Mouse (Mus musculus): ENCODE data around the gene Ndufaf3. TPM values are rescaled to one million over a fixed set of nuclear protein-coding genes. Genes with fewer than 3 reads are reported as not detected.

The Ndufaf3 gene
- polyA plus RNA-seq, 1 experiment from 2014 or later = 25.6 TPM

DNA sequence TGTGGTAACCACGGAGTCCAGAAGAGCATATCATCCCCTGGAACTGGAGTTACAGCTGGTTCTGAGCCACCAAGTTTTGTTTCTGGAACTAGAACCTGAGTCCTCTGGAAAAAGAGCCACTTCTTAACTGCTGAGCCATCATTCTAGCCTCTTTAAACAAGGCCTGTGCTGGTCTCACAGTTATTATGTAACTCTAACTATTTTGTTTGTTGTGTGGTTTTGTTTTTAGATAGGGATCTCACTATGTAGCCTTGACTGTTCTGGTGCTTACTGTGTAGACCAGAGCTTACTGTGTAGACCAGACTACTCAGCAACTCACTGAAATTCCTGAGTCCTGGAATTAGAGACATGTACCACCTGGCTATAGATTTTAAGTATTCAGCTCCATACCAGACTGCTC is 20.4 kb downstream of the Ndufaf3 start:
- no peak overlapping the region for H3K27ac ChIP-seq (replicated peaks)
- H3K9ac ChIP-seq = no peak overlapping the region
- WGBS (ENCODE audit: insufficient replicate concordance) = 68% methylated on average over 1 of the region's 1 CpGs
- no peaks in the 10 kb centered on the region for H3K27me3 ChIP-seq
- no peak overlapping the region for H3K4me3 ChIP-seq (replicated peaks)
- H3K4me1 ChIP-seq (replicated peaks) = peaks cover 9% of the 10 kb centered on the region; the same call in 1 of the 2 replicates
- H3K4me2 ChIP-seq = no peak overlapping the region
- peaks cover 98% of the 10 kb centered on the region for H3K36me3 ChIP-seq (replicated peaks)
- no peak for ATAC-seq (ENCODE audit: insufficient read depth)
- no peaks in the 10 kb centered on the region for H3K9me3 ChIP-seq (replicated peaks)

DNA sequence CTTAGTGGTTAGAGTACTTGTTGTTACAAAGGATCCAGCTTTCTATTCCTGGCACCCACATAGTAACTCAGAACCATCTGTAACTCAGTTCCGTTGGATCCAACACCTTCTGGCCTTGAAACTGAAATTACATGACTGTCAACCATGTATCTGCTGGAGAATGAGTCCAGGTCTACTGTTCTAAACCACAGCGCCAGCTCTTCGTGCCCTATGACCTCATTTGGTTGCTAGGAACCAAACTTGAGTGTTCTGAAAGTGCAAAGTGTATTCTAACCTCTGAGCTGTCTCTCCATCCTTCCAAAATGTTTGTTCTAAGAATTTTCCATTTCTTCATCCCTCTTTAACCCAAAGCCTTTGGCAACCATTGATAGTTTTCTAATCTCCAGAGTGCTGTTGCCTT is 21.2 kb downstream of the Ndufaf3 start:
- no peak for ATAC-seq (ENCODE audit: insufficient read depth)
- H3K27ac ChIP-seq (replicated peaks) = no peak overlapping the region
- WGBS (ENCODE audit: insufficient replicate concordance) = 91% methylated on average over 3 of the region's 3 CpGs
- no peak overlapping the region for H3K9ac ChIP-seq
- H3K36me3 ChIP-seq (replicated peaks) = peaks cover 98% of the 10 kb centered on the region
- no peaks in the 10 kb centered on the region for H3K27me3 ChIP-seq
- no peaks in the 10 kb centered on the region for H3K9me3 ChIP-seq (replicated peaks)
- H3K4me1 ChIP-seq (replicated peaks) = peaks cover 9% of the 10 kb centered on the region; the same call in 1 of the 2 replicates
- no peak overlapping the region for H3K4me3 ChIP-seq (replicated peaks)
- H3K4me2 ChIP-seq = no peak overlapping the region

DNA sequence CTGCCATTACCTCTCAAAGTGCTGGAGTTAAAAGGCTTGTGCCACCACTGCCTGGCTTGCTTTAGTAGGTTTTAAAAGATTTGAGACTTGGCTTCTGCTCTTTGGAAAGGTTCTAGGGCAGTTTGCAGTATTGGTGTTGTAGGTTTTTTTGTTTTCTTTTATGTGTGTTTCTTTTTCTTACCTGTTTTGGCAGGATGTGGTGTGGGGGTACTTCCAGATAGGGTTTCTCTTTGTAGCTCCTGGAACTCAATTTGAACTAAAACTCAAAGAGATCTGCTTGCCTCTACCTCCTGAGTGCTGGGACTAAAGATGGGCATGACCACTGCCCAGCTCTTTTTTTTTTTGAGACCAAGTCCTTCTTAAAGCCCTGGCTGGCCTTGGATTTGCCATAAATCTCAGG is 26.4 kb downstream of the Ndufaf3 start:
- no peaks in the 10 kb centered on the region for H3K27me3 ChIP-seq
- H3K4me2 ChIP-seq = no peak overlapping the region
- no peaks in the 10 kb centered on the region for H3K9me3 ChIP-seq (replicated peaks)
- no peak for ATAC-seq (ENCODE audit: insufficient read depth)
- H3K4me1 ChIP-seq (replicated peaks) = no peaks in the 10 kb centered on the region
- H3K36me3 ChIP-seq (replicated peaks) = peaks cover 92% of the 10 kb centered on the region
- H3K27ac ChIP-seq (replicated peaks) = no peak overlapping the region
- H3K9ac ChIP-seq = no peak overlapping the region
- H3K4me3 ChIP-seq (replicated peaks) = no peak overlapping the region

DNA sequence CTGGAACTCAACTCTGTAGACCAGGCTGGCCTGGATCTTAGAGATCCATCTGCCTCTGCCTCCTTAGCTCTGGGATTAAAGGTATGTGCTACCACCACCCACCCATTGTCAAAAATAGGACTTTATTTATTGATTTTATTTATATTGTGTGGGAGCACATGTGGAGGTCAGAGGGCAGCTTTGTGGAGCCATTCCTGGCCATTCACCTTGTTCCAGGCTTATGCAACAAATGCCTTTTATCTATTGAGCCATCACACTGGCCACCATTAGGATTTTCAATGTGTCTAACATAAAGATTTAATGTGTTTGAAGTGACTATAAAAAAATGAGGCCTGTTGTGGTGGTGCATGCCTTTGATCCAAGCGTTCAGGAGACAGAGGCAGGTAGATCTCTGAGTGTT is 35.7 kb downstream of the Ndufaf3 start:
- no peak overlapping the region for H3K9ac ChIP-seq
- 84% methylated on average over 1 of the region's 1 CpGs for WGBS (ENCODE audit: insufficient replicate concordance)
- peaks cover 88% of the 10 kb centered on the region for H3K36me3 ChIP-seq (replicated peaks)
- no peak for ATAC-seq (ENCODE audit: insufficient read depth)
- H3K27ac ChIP-seq (replicated peaks) = no peak overlapping the region
- no peaks in the 10 kb centered on the region for H3K4me1 ChIP-seq (replicated peaks)
- no peak overlapping the region for H3K4me2 ChIP-seq
- no peaks in the 10 kb centered on the region for H3K9me3 ChIP-seq (replicated peaks)
- no peak overlapping the region for H3K4me3 ChIP-seq (replicated peaks)
- H3K27me3 ChIP-seq = no peaks in the 10 kb centered on the region

DNA sequence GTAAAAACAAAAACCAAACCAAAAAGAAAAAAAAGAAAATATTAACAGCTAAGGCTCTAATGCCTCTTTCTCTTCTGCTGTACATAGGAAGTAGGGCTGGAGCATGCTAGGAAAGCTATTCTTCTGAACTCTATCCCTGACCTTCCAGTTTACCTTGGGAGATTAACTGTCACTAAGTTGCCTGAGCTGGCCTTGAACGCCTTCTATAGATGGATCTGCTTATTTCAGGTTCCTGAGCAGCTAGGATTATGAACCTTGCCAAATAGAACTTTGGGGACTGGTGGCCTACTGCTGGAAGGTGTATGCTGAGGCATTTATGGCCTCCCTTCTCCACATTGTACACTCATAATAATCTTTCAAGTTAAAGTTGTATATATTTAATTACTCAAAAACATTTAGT is 36.3 kb downstream of the Ndufaf3 start:
- Histone ChIP-seq H3K9ac (no peak overlapping the region), H3K4me3 (replicated peaks) (no peak overlapping the region), H3K27me3 (no peaks in the 10 kb centered on the region), H3K4me1 (replicated peaks) (no peaks in the 10 kb centered on the region), H3K36me3 (replicated peaks) (peaks cover 85% of the 10 kb centered on the region), H3K4me2 (no peak overlapping the region), H3K27ac (replicated peaks) (no peak overlapping the region), H3K9me3 (replicated peaks) (no peaks in the 10 kb centered on the region)
- no peak for ATAC-seq (ENCODE audit: insufficient read depth)
- WGBS (ENCODE audit: insufficient replicate concordance) = 80% methylated on average over 1 of the region's 1 CpGs

DNA sequence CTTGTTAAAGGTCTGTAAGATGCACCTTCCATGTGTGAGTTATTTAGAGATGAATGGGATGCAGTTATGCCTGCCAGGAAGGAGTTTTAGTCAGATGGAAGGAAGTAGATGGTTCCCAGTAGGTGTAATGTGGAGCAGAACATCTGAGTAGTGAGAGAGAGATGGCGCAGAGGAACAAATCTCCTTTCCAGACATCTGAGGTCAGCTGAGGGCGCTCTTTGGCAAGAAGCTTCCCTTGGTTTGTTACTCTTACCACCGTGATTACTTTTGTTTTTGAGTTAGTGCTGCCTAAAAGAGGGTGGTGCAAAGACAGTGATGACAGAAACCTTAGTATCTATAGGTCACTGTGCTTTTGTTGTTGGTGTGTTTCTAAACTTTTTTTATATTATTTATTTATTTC is 41.8 kb downstream of the Ndufaf3 start:
- Histone ChIP-seq H3K36me3 (replicated peaks) (peaks cover 51% of the 10 kb centered on the region), H3K4me2 (no peak overlapping the region), H3K27ac (replicated peaks) (no peak overlapping the region), H3K9ac (no peak overlapping the region), H3K27me3 (no peaks in the 10 kb centered on the region), H3K4me3 (replicated peaks) (no peak overlapping the region), H3K4me1 (replicated peaks) (peaks cover 2% of the 10 kb centered on the region), H3K9me3 (replicated peaks) (no peaks in the 10 kb centered on the region)
- no peak for ATAC-seq (ENCODE audit: insufficient read depth)
- 78% methylated on average over 3 of the region's 3 CpGs for WGBS (ENCODE audit: insufficient replicate concordance)

DNA sequence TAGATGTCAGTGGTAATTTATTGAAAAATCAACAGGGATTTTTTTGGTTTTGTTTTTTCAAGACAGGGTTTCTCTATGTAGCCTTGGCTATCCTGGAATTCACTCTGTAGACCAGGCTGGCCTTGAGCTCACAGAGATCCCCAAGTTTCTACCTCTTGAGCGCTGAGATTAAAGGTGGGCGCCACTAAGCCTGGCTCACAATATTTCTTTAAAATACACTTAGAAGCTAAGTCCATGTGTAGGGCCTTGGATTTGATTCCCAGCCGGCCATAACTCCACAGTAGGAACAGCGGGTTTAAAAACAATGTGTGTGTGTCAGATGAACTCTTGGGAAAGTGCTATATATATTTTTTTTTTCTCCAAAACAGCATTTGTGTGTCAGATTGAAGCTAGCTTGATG is 43.9 kb downstream of the Ndufaf3 start:
- no peak for ATAC-seq (ENCODE audit: insufficient read depth)
- Histone ChIP-seq H3K27me3 (no peaks in the 10 kb centered on the region), H3K4me1 (replicated peaks) (peaks cover 19% of the 10 kb centered on the region), H3K9me3 (replicated peaks) (no peaks in the 10 kb centered on the region), H3K9ac (no peak overlapping the region), H3K36me3 (replicated peaks) (peaks cover 45% of the 10 kb centered on the region), H3K27ac (replicated peaks) (no peak overlapping the region), H3K4me3 (replicated peaks) (no peak overlapping the region), H3K4me2 (no peak overlapping the region)
- 95% methylated on average over 4 of the region's 4 CpGs for WGBS (ENCODE audit: insufficient replicate concordance)

DNA sequence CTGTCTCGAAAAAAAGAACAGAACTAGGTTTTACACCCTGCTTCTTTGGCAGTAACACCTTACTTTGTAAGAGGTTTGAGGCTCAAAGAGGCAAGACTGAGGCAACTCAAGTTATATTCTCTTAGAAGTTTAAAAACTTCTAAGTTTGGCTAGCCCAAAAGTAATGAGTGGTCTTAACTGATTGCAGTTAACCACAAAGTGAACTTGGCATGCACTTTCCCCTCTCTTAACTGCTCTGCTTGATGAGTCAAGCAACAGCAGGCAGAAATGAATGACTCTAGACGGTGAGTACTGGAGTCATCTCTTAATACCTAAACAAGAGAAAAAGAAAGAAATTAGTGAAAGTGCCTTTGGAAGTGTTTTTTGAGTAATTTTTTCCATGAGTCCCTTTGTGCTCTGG is 45.6 kb downstream of the Ndufaf3 start:
- no peak overlapping the region for H3K4me3 ChIP-seq (replicated peaks)
- H3K4me1 ChIP-seq (replicated peaks) = peaks cover 21% of the 10 kb centered on the region
- H3K9ac ChIP-seq = no peak overlapping the region
- no peak for ATAC-seq (ENCODE audit: insufficient read depth)
- no peaks in the 10 kb centered on the region for H3K9me3 ChIP-seq (replicated peaks)
- H3K27me3 ChIP-seq = no peaks in the 10 kb centered on the region
- H3K4me2 ChIP-seq = no peak overlapping the region
- WGBS (ENCODE audit: insufficient replicate concordance) = 51% methylated on average over 2 of the region's 2 CpGs
- no peak overlapping the region for H3K27ac ChIP-seq (replicated peaks)
- peaks cover 36% of the 10 kb centered on the region for H3K36me3 ChIP-seq (replicated peaks)

DNA sequence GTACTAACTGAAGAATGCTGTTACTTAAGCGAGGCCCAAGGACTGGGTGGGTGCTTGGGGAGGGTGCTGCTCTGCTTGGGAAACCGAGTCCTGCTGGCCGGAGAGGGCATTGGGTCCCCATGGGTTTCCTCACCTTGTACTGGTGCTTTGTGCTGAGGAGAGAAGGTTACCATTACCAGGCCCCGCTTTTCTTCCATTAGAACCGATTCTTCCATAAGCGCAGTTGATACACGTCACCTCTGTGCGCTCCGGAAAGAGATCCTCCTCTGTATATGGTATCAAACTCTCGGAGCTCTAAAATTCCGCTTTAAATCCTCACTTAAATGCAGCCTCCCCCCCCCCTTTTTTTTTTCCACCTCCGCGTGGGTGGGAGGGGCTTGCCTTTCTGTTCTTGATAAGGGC is 49.3 kb downstream of the Ndufaf3 start:
- 0% methylated on average over 13 of the region's 13 CpGs for WGBS (ENCODE audit: insufficient replicate concordance)
- Histone ChIP-seq H3K9me3 (replicated peaks) (no peaks in the 10 kb centered on the region), H3K27ac (replicated peaks) (peak overlapping the region; percentile 99), H3K27me3 (no peaks in the 10 kb centered on the region), H3K36me3 (replicated peaks) (peaks cover 44% of the 10 kb centered on the region), H3K4me3 (replicated peaks) (peak overlapping the region; percentile 99), H3K4me1 (replicated peaks) (peaks cover 42% of the 10 kb centered on the region), H3K4me2 (peak overlapping the region; percentile 98), H3K9ac (peak overlapping the region; percentile 94)
- no peak; the same call in 1 of the 2 replicates for ATAC-seq (ENCODE audit: insufficient read depth)

DNA sequence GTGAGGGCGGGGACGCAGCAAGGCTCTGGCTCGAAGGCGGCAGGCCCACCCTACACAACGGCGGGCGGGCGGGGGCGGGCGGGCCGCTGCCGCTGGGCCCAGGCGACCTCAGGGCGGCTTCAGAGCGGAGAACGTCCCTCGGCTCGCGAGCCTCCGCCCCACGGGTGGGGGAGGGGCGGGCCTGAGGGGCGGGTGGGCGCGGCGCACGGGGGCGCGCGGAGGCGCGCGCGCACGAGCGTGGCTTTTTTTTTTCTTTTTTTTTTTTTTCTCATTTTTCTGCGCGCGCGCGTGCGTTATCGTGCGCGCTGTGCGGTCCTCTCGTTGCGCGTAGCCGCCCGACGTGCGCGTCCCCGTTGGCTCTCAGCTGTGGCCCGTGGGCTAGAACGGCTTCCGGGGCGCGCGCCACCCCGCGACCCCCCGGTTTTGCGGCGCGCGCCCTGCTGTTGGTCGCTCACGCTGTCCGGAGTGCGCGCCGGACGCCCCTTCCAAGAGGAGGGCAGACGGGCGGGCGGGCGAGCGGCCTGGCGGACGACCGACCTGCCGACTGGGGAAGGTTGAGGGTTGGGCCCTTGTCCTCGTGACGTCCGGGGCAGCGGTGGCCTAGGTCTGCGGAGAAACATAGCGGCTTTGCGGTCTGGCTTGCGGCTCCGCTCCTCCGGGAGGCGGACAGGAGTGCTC is 49.8 kb downstream of the Ndufaf3 start:
- Histone ChIP-seq H3K36me3 (replicated peaks) (peaks cover 50% of the 10 kb centered on the region), H3K4me1 (replicated peaks) (peaks cover 42% of the 10 kb centered on the region), H3K27me3 (no peaks in the 10 kb centered on the region), H3K4me3 (replicated peaks) (peak overlapping the region; percentile 99), H3K27ac (replicated peaks) (peak overlapping the region; percentile 99), H3K9me3 (replicated peaks) (no peaks in the 10 kb centered on the region), H3K9ac (peak overlapping the region; percentile 94), H3K4me2 (peak overlapping the region; percentile 98)
- ATAC-seq (ENCODE audit: insufficient read depth) = peak; percentile 86
- under 1% methylated on average over 89 of the region's 95 CpGs for WGBS (ENCODE audit: insufficient replicate concordance)

DNA sequence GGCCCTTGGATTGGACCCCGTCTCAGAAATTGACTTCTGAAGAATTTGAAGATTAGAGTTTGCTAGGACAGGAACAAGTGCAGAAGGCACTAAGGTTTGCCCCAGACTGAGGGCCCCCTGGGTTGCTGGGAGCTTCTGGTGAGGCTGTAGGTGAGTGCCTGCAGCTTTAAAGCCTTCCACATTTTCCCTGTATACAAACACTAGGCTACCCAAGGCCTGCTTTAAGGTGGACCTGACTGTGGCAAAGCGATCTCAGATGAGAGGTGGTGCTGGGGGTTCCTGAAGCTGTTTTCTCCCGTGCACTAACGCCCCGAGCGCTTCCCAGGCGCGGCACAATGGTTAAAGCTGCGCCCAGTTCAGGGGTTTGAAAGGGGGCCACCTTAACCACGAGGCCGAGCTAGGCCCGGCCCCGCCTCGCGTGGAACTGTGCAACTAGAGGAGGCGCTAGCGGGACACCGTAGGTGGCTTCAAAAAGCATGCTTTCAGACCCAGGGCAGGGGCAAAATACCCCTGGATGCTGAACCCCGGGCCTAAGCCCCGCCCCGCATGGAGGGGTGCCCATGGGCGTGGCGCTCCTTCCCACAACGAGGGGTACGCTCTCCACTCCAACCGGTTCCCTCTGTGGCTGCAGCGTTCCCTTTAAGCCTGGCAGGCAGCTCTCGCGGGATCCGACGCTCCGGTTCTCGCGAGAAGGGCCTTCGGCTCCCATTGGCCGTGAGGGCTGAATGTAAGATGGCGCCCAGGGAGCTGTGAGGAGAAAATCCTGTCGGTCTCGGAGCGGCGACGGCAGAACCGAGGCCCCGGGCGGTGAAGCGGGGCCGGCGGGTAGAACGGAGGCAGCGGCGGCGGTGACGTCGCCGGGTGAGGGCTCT is 50.6 kb downstream of the Ndufaf3 start, which contains the start of gene Qrich1:
TSS of gene Qrich1 (plus strand) at position 427 of the 872 bp plus-strand sequence.
- whole genome bisulfite sequencing (ENCODE audit: insufficient replicate concordance) = 1% methylated on average over 55 of the region's 55 CpGs
- Histone ChIP-seq H3K36me3 (replicated peaks) (peaks cover 57% of the 10 kb centered on the region), H3K9ac (peak within 1 kb of the TSS; percentile 94), H3K9me3 (replicated peaks) (no peaks in the 10 kb centered on the region), H3K27me3 (no peaks in the 10 kb centered on the region), H3K4me3 (replicated peaks) (peak within 1 kb of the TSS; percentile 99), H3K27ac (replicated peaks) (peak within 1 kb of the TSS; percentile 99), H3K4me2 (peak within 1 kb of the TSS; percentile 98), H3K4me1 (replicated peaks) (peaks cover 42% of the 10 kb centered on the region)
- peak; percentile 90 for ATAC-seq (ENCODE audit: insufficient read depth)

All from liver, embryonic 15.5 days (tissue).